Mouse (Mus musculus): ENCODE results near the gene Rad54l. TPM values are rescaled to one million over a fixed set of nuclear protein-coding genes. Genes with fewer than 3 reads are reported as not detected.

The Rad54l gene
- polyA plus RNA-seq (2014; fragmentation: Nextera tagmentation; extraction: Ambion mirVana) = 42.1 and 46.9 TPM in 2 replicates

DNA sequence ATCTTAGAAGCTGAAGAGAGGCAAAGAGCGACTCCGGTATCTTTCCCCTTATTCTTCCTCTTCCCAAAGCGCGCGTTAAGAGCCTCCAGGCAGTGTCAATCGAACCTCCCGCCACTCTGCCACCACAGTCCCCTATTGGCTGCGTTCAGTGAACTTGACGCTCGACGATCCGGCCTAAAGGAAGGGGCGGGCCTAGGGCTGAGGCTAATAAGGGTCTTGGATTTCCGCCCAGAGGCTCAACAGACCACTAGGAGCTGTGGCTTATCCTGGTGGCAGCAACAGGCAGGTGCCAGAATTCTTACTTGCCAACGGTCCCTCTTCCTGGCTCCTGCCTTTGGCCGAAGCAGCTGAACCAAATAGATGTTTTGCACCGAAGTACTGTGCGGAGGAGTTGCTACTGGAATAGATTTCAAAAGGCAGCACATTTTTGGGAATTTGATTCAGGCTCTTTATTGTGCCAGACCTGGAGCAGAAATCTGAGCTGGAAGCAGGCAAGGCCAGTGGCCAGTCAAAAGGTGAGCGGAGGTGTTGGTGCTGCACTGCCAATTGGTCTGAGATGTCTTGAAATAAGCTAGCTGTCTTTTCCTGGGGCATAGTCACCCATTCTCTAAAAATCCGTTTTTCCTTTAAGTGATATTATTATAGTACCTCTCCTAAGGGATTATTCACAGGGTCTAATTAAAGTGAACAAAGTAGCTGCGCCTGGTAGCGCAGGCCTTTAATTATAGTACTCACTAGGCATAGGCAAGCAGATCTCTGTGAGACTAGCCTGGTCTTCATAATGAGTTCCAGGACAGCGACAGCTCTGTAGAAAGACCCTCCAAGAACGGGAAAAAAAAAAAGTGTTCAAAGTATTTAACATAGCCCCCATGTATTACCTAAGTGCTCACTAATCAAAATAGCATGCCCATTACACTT, at the start of gene Rad54l, which contains the start of gene Pomgnt1:
Rad54l (minus strand) TSS at position 89 of the 918 bp plus-strand sequence.
Pomgnt1 (plus strand) TSS at position 239 of the 918 bp plus-strand sequence.
- Histone ChIP-seq H3K36me3 (ENCODE audit: control insufficient read depth, insufficient read depth, low read length) (no peaks in the 10 kb centered on the region), H3K9ac (ENCODE audit: low read depth, low read length) (peak within 1 kb of the TSS; percentile 63), H3K27me3 (ENCODE audit: control insufficient read depth, insufficient read depth, low read length) (no peaks in the 10 kb centered on the region), H3K4me1 (replicated peaks; ENCODE audit: control insufficient read depth, insufficient read depth, low read length) (no peaks in the 10 kb centered on the region), H3K9me3 (ENCODE audit: control insufficient read depth, low read length) (no peaks in the 10 kb centered on the region), H3K27ac (ENCODE audit: low read depth, low read length) (no peak within 1 kb of the TSS), H3K4me3 (ENCODE audit: low read depth, low read length) (peak within 1 kb of the TSS; percentile 47), H3K4me2 (replicated peaks; ENCODE audit: low read depth, low read length) (peak within 1 kb of the TSS; percentile 53)
- ATAC-seq (ENCODE audit: low FRiP score) (peak; percentile 99), DNase-seq (ENCODE audit: low spot score) (peak; percentile 95)
- 8% methylated on average over 24 of the region's 24 CpGs for WGBS

DNA sequence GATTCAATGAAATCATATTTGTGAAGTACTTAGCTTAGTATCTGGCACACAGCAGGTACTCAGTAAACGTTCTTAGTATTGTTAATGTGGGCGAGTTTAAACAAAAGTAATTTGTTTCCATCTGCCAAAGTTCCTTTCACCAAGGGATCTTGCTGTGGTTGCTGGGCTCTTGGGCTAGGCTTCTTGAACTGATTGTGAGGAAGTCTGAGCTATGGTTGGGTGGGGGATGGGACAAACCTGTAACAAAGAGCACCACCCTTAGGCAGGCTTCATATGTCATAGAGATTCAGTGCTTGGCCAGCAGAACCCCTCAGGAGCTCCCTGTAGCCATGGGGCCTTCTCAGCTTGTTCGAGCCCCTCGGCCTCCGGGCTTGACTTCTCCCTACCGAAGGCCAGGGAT, 49.6 kb upstream of the Rad54l start, which contains the start of the genes 1700042G07Rik and Gm49337:
1700042G07Rik (plus strand) TSS at position 301 of the 400 bp plus-strand sequence.
Gm49337 (plus strand) TSS at position 313 of the 400 bp plus-strand sequence.
- Histone ChIP-seq H3K9me3 (ENCODE audit: control insufficient read depth, low read length) (no peaks in the 10 kb centered on the region), H3K27ac (ENCODE audit: low read depth, low read length) (no peak within 1 kb of the TSS), H3K4me3 (ENCODE audit: low read depth, low read length) (no peak within 1 kb of the TSS), H3K36me3 (ENCODE audit: control insufficient read depth, insufficient read depth, low read length) (no peaks in the 10 kb centered on the region), H3K27me3 (ENCODE audit: control insufficient read depth, insufficient read depth, low read length) (no peaks in the 10 kb centered on the region), H3K4me1 (replicated peaks; ENCODE audit: control insufficient read depth, insufficient read depth, low read length) (peaks cover 6% of the 10 kb centered on the region), H3K4me2 (replicated peaks; ENCODE audit: low read depth, low read length) (no peak within 1 kb of the TSS), H3K9ac (ENCODE audit: low read depth, low read length) (no peak within 1 kb of the TSS)
- no peak for ATAC-seq (ENCODE audit: low FRiP score)
- no peak for DNase-seq (ENCODE audit: low spot score)
- 88% methylated on average over 6 of the region's 6 CpGs for WGBS

DNA sequence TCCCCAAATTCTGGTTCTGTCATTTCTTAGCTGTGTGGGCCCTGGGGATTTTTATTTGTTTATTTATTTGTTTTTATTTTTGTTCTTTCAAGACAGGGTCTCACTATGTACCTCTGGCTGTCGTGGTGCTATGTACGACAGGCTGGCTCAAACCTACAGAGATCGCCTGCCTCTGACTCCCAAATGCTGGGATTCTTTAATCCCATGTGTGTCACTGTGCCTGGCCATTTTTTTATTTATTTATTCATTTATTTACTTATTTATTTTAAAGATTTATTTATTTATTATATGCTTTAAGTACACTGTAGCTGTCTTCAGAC, 45.8 kb upstream of the Rad54l start:
- H3K9ac ChIP-seq (ENCODE audit: low read depth, low read length) = no peak overlapping the region
- ATAC-seq (ENCODE audit: low FRiP score) = peak; percentile 35; the same call in 1 of the 2 replicates
- WGBS = 73% methylated on average over 3 of the region's 3 CpGs
- H3K36me3 ChIP-seq (ENCODE audit: control insufficient read depth, insufficient read depth, low read length) = no peaks in the 10 kb centered on the region
- DNase-seq (ENCODE audit: low spot score) = no peak
- no peak overlapping the region for H3K4me3 ChIP-seq (ENCODE audit: low read depth, low read length)
- H3K4me1 ChIP-seq (replicated peaks; ENCODE audit: control insufficient read depth, insufficient read depth, low read length) = no peaks in the 10 kb centered on the region
- no peak overlapping the region for H3K4me2 ChIP-seq (replicated peaks; ENCODE audit: low read depth, low read length)
- H3K9me3 ChIP-seq (ENCODE audit: control insufficient read depth, low read length) = no peaks in the 10 kb centered on the region
- no peak overlapping the region for H3K27ac ChIP-seq (ENCODE audit: low read depth, low read length)
- no peaks in the 10 kb centered on the region for H3K27me3 ChIP-seq (ENCODE audit: control insufficient read depth, insufficient read depth, low read length)

DNA sequence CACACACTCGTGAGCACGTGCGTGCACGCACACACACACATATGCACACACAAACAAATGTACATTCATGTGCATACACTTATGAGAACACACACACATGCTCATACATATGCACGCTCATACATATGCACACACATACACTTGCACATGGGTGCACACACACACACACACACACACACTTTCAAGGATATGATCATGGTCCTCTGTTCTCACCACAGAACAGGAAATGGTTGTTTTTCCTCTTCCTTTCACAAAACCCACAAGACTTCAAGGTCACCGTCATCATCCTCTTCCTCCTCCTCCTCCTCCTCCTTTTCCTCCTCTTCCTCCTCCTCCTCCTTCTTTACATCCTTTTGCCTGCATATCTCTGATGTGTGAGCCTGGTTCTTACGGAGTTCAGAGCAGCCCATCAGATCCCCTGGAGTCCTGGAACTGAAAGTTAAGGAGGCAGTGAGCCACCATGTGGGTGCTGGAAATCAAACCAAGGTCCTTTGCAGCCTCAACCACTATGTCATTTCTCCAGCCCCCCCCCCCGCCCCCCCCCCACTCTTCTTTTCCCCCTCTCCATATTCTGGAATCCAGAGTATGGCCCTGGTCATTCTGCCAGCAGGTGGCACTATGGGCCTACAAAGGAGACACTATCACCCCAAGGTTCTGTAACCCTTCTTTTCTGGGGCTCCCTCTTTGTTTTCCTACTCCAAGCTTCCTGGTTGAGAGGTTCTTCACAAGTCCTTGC, 45.3 kb upstream of the Rad54l start:
- no peaks in the 10 kb centered on the region for H3K9me3 ChIP-seq (ENCODE audit: control insufficient read depth, low read length)
- H3K9ac ChIP-seq (ENCODE audit: low read depth, low read length) = no peak overlapping the region
- no peaks in the 10 kb centered on the region for H3K4me1 ChIP-seq (replicated peaks; ENCODE audit: control insufficient read depth, insufficient read depth, low read length)
- no peaks in the 10 kb centered on the region for H3K36me3 ChIP-seq (ENCODE audit: control insufficient read depth, insufficient read depth, low read length)
- ATAC-seq (ENCODE audit: low FRiP score) (peak; percentile 65), DNase-seq (ENCODE audit: low spot score) (peak; percentile 81)
- no peaks in the 10 kb centered on the region for H3K27me3 ChIP-seq (ENCODE audit: control insufficient read depth, insufficient read depth, low read length)
- no peak overlapping the region for H3K27ac ChIP-seq (ENCODE audit: low read depth, low read length)
- 85% methylated on average over 7 of the region's 8 CpGs for WGBS
- no peak overlapping the region for H3K4me3 ChIP-seq (ENCODE audit: low read depth, low read length)
- no peak overlapping the region for H3K4me2 ChIP-seq (replicated peaks; ENCODE audit: low read depth, low read length)

DNA sequence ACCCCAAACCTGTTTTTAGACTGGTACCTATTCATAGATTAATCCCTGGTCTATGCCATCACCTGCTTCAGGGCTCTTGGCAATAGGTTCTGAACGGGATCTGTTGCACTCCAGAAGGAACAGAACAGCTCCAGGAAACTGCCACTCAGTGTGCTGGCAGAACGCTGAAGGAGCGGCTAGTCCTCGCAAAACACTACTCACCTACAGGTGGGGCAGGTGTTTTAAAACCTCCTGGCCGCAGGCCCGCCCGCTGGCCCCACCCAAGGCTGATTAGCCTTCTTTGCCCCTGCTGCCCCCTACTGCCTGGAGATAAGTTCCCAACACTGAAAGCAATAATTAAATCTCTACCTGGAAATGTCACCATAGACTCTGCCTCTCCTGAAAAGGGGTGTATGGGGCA, 43.9 kb upstream of the Rad54l start, which contains the start of gene Tspan1:
Tspan1 (minus strand) TSS at position 198 of the 400 bp plus-strand sequence.
- Histone ChIP-seq H3K4me3 (ENCODE audit: low read depth, low read length) (no peak within 1 kb of the TSS), H3K27ac (ENCODE audit: low read depth, low read length) (no peak within 1 kb of the TSS), H3K9ac (ENCODE audit: low read depth, low read length) (no peak within 1 kb of the TSS), H3K36me3 (ENCODE audit: control insufficient read depth, insufficient read depth, low read length) (no peaks in the 10 kb centered on the region), H3K27me3 (ENCODE audit: control insufficient read depth, insufficient read depth, low read length) (no peaks in the 10 kb centered on the region), H3K4me1 (replicated peaks; ENCODE audit: control insufficient read depth, insufficient read depth, low read length) (no peaks in the 10 kb centered on the region), H3K9me3 (ENCODE audit: control insufficient read depth, low read length) (no peaks in the 10 kb centered on the region), H3K4me2 (replicated peaks; ENCODE audit: low read depth, low read length) (no peak within 1 kb of the TSS)
- WGBS = 40% methylated on average over 7 of the region's 7 CpGs
- ATAC-seq (ENCODE audit: low FRiP score) = no peak
- DNase-seq (ENCODE audit: low spot score) = no peak

DNA sequence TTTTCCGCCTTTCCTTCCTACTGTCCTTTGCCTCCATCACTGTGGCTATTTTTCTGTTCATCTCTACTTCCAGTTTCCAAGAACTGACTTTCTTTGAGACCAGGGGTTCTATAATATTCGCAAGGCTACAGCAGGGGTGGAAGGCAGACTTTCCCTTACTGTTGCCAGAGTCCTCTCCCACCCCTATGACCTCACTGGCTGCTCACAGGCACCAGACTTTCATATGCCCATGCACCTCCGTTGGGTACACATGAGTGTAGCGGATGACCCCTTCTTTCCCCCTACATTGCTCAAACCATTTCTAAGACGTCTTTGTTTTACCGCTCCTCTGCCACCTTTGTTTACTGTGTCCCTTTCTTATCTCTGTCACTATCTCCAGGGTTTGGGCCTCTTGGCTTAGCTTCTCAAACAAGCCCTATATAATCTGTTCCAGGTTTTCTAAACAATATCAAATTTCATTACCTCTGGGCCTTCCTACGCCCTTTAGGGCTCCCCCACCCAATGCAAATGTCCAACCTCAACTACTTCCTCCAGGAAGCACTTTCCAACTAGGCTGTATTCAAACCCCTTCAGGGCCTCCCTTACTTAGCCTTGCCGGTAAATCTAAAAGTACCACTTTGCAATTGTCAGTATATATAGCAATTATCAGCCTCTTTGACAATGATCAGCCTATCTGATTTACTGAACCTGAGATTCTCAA, 42.4 kb upstream of the Rad54l start:
- Histone ChIP-seq H3K9me3 (ENCODE audit: control insufficient read depth, low read length) (no peaks in the 10 kb centered on the region), H3K27me3 (ENCODE audit: control insufficient read depth, insufficient read depth, low read length) (no peaks in the 10 kb centered on the region), H3K4me3 (ENCODE audit: low read depth, low read length) (no peak overlapping the region), H3K27ac (ENCODE audit: low read depth, low read length) (no peak overlapping the region), H3K4me2 (replicated peaks; ENCODE audit: low read depth, low read length) (no peak overlapping the region), H3K36me3 (ENCODE audit: control insufficient read depth, insufficient read depth, low read length) (no peaks in the 10 kb centered on the region), H3K4me1 (replicated peaks; ENCODE audit: control insufficient read depth, insufficient read depth, low read length) (no peaks in the 10 kb centered on the region), H3K9ac (ENCODE audit: low read depth, low read length) (no peak overlapping the region)
- no peak for ATAC-seq (ENCODE audit: low FRiP score)
- WGBS = 65% methylated on average over 8 of the region's 8 CpGs
- no peak for DNase-seq (ENCODE audit: low spot score)

DNA sequence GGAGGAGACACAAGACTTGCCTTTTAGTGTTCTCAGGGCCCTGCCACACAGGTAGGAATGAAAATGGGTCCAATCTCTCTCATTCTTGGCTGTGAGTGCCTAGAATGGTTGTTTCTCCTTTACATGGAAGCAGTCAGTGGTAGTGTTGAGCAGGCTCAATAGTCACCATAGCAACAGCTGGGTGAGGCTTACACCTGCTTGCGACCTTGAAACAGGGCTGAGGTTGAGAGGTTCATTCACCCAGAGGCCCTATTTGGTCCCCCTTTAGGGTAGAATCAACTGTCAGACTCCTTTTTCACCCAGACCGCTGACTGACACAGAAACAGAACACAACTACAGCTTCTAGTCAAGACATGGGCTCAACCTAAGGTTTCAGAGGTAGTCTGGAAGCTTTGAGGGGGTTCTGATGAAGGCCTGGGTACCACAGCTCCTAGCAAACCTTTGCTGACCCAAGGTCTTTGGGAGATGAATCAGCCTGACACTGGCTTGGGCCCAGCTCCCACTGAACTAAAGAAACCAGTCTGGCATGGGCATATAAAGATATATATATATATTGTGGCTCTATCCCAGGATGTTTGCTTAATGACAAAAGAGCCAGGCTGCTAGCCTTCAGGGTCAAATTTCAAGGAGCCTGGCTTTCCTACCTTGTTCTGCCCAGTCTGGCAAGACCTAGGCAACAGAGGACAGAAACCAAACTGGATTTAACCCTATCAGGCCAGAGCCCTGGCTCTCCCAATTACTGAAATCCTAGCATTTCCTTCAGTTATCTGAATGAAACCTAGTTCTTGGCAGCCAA, 41.5 kb upstream of the Rad54l start:
- Histone ChIP-seq H3K4me2 (replicated peaks; ENCODE audit: low read depth, low read length) (no peak overlapping the region), H3K36me3 (ENCODE audit: control insufficient read depth, insufficient read depth, low read length) (no peaks in the 10 kb centered on the region), H3K9ac (ENCODE audit: low read depth, low read length) (no peak overlapping the region), H3K27ac (ENCODE audit: low read depth, low read length) (no peak overlapping the region), H3K9me3 (ENCODE audit: control insufficient read depth, low read length) (no peaks in the 10 kb centered on the region), H3K4me3 (ENCODE audit: low read depth, low read length) (no peak overlapping the region), H3K4me1 (replicated peaks; ENCODE audit: control insufficient read depth, insufficient read depth, low read length) (no peaks in the 10 kb centered on the region), H3K27me3 (ENCODE audit: control insufficient read depth, insufficient read depth, low read length) (no peaks in the 10 kb centered on the region)
- WGBS = 90% methylated on average over 2 of the region's 2 CpGs
- no peak for DNase-seq (ENCODE audit: low spot score)
- ATAC-seq (ENCODE audit: low FRiP score) = no peak

- Histone ChIP-seq H3K4me2 (replicated peaks; ENCODE audit: low read depth, low read length) (no peak overlapping the region), H3K27ac (ENCODE audit: low read depth, low read length) (no peak overlapping the region), H3K4me1 (replicated peaks; ENCODE audit: control insufficient read depth, insufficient read depth, low read length) (no peaks in the 10 kb centered on the region), H3K36me3 (ENCODE audit: control insufficient read depth, insufficient read depth, low read length) (0 out of 2 replicates have a peak, but pooled peaks cover 6% of the 10 kb centered on the region), H3K4me3 (ENCODE audit: low read depth, low read length) (no peak overlapping the region), H3K9ac (ENCODE audit: low read depth, low read length) (no peak overlapping the region), H3K27me3 (ENCODE audit: control insufficient read depth, insufficient read depth, low read length) (no peaks in the 10 kb centered on the region), H3K9me3 (ENCODE audit: control insufficient read depth, low read length) (no peaks in the 10 kb centered on the region)
- ATAC-seq (ENCODE audit: low FRiP score) (no peak), DNase-seq (ENCODE audit: low spot score) (no peak)
- 81% methylated on average over 4 of the region's 4 CpGs for WGBS
These were observed 38.7 kb upstream of the Rad54l start for GRCm38 (mm10) chr4:116162142-116162541.

Measured in hindbrain, embryonic 11.5 days (tissue).